Mouse (Mus musculus): ENCODE measurements around the gene Mecom. TPM values are rescaled to one million over a fixed set of nuclear protein-coding genes. Genes with fewer than 3 reads are reported as not detected.

Gene Mecom
- polyA plus RNA-seq, 1 experiment from 2014 or later = 22.4 TPM

DNA sequence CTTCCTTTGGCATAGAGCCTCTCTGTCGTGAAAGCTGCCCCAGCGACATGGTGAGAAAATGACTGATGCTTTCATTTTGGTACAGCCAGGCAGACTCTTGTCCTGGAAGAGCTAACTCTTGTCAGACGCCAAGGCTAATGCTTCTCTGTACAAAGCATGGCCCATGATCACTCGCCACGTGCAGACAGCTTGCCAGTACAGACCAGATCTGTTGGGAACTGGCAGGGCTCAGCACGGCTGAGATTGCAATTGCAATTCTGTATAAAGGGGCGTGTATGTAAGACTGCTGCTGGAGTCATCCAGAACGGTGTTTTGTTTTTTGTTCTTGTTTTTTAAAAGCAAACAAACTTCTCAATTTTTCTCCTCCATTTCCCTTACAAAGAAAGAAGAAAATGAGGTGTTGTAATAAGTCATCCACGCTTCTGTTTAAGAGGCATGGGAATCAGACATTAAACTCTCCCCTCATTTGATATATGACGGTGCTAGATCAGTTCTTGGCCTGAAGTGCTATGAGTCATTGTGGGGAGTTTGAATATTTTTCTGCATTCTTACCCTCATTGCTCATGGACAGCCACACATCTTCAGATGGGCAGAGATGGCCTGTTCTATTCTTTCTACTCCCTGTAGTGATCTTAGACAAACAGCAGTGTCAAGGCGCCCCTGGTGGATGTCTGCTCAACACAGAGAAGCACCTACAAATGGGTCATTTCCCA, 644.1 kb downstream of the Mecom start:
- H3K4me1 ChIP-seq = no peaks in the 10 kb centered on the region
- H3K9ac ChIP-seq = no peak overlapping the region
- H3K9me3 ChIP-seq = no peaks in the 10 kb centered on the region
- WGBS = 66% methylated on average over 11 of the region's 11 CpGs
- H3K4me2 ChIP-seq = no peak overlapping the region
- no peak overlapping the region for H3K4me3 ChIP-seq
- no peak for ATAC-seq (ENCODE audit: extremely low read depth, insufficient number of reproducible peaks, low FRiP score, low TSS enrichment)
- H3K27ac ChIP-seq (replicated peaks) = no peak overlapping the region
- H3K27me3 ChIP-seq (replicated peaks) = no peaks in the 10 kb centered on the region
- no peaks in the 10 kb centered on the region for H3K36me3 ChIP-seq

Other genes with a start within 250 kb of the Mecom start
- gene Actrt3, start 51.9 kb upstream of the Mecom start, polyA plus RNA-seq (2015; fragmentation: Nextera tagmentation; extraction: Ambion mirVana) = not detected in 2 replicates
- gene Mynn, start 54.1 kb upstream of the Mecom start, polyA plus RNA-seq (2015; fragmentation: Nextera tagmentation; extraction: Ambion mirVana) = 20.5 and 20.7 TPM in 2 replicates
- gene Lrriq4, start 96.5 kb upstream of the Mecom start, polyA plus RNA-seq (2015; fragmentation: Nextera tagmentation; extraction: Ambion mirVana) = not detected in 2 replicates
- 0.39 and 0.66 TPM in 2 replicates for gene Lrrc34, start 99.9 kb upstream of the Mecom start, polyA plus RNA-seq (2015; fragmentation: Nextera tagmentation; extraction: Ambion mirVana)
- gene Lrrc31, start 151.8 kb upstream of the Mecom start, polyA plus RNA-seq (2015; fragmentation: Nextera tagmentation; extraction: Ambion mirVana) = not detected in 2 replicates
- gene Samd7, start 198.3 kb upstream of the Mecom start, polyA plus RNA-seq (2015; fragmentation: Nextera tagmentation; extraction: Ambion mirVana) = not detected in 2 replicates
- gene Sec62, start 244.9 kb upstream of the Mecom start, polyA plus RNA-seq (2015; fragmentation: Nextera tagmentation; extraction: Ambion mirVana) = 54.3 and 60.4 TPM in 2 replicates

All from heart, embryonic 13.5 days (tissue).